Mouse (Mus musculus) left cerebral cortex, postnatal 14 days (tissue): ENCODE data around the gene Hs1bp3. TPM values are rescaled to one million over a fixed set of nuclear protein-coding genes. Genes with fewer than 3 reads are reported as not detected.

Experiments used
- DNase-seq, 2 experiments: peaks; one replicate each; pipeline ENCODE4 v3.0.0; 2021 to 2022; ENCODE audit warnings: low spot score in 2 of 2, mixed read lengths in 1 of 2
- intact Hi-C: fragments of 180-260 bp; cut with DNase I; formaldehyde crosslinking; loops from one replicate; pipeline ENCODE4 v1.15.1; 2025
- total RNA-seq, 2 experiments: library from RNA; stranded (reverse); gene quantifications; 2 replicates each; pipeline ENCODE4 v1.2.3; 2021

The Hs1bp3 gene
- total RNA-seq, 2 experiments from 2014 or later = 10.6 to 11.0 TPM

DNA sequence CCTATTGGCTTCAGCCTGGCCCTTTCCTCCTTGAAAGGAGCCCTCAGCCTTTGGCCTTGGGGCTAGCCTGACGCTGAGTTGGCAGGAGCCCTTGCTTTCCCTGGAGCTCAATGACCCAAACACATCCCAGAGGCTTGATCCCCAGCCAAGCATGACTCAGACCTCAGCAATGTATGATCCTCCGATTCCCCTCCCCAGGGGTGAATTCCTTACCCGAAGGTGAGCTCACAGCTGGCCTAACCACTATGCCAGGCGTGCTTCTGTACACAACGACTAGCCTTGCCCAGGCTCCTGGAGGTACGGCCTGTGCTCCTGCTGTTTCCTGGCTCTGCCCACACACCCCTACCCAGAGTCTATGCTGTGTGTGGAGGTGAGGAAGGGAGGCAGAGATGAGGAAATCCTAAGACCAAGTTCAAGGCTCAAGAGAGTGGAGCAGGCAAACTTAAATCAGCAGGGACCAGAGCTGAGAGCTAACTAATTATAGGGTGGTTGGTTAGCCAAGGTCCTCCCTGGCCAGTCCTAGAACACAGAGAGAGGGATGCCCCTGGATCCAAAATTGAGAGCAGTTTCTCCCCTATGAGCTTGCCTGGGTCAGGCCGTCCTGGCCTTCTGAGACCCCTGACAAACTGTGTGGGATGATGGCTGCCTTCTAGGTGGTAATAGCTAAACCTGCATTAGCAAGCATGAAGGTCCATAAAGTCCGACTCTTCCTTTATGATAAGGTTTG lies 66.7 kb downstream of the Hs1bp3 start:
- intact Hi-C loops = no loop called here
- no peak for DNase-seq

DNA sequence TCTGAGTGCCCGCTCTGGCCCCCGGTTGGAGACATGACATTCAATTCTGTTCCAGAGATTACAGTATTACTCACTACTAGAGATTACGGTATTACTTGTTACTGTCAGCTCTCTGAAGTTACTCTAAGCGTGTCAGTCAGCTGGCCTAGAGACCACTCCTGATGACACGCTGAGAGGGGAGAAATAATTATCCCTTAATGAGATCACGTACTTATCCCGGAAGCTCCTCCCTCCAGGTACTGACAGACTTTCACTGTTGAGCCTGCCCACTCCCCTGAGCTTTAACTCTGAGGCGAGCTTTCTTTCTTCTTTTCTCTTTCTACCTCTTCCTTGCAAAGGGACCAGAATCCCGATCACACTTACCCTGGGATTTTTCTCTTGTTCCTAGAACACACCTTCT lies 67.7 kb downstream of the Hs1bp3 start:
- intact Hi-C loops = no loop called here
- no peak for DNase-seq

DNA sequence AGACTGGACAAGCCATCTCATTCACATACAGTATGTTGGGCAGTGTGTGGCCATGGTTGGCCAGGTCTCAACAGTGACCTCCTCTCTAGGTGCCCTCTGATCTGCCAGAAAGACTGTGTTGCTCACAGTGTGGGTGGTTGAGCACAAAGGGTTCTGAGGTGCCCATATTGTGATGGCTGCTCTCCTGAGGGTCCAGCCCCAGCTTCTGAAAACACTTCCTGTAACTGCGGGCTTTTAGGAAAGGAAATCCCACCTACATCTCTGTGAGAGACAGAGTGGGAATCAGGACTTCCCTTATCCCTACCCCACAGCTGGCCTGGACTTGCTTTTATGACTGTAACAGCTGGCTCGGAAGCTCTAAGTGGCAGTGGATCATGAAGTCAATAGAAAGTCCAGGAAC lies 68.7 kb downstream of the Hs1bp3 start:
- intact Hi-C loops = no loop called here
- no peak for DNase-seq

DNA sequence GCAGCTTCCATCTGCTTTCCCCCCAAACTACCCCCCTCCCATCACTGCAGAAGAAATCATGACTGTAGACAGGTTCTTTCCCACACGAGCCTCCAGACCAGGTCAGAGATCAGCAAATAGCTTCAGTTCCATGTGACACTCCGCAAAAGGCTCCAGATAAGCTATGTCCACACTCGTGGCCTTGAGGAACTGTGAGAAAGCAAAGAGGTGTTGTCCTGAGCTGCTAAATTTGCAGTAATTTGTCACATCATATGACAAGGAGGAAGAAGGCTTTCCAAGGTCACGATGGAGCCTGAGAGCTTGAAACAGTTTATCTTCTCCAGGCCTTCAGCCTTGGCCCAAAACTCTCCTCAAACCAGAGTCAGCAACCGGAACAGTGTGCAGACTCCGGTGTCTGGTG lies 70.6 kb downstream of the Hs1bp3 start:
- no peak for DNase-seq
- intact Hi-C loops = no loop called here

DNA sequence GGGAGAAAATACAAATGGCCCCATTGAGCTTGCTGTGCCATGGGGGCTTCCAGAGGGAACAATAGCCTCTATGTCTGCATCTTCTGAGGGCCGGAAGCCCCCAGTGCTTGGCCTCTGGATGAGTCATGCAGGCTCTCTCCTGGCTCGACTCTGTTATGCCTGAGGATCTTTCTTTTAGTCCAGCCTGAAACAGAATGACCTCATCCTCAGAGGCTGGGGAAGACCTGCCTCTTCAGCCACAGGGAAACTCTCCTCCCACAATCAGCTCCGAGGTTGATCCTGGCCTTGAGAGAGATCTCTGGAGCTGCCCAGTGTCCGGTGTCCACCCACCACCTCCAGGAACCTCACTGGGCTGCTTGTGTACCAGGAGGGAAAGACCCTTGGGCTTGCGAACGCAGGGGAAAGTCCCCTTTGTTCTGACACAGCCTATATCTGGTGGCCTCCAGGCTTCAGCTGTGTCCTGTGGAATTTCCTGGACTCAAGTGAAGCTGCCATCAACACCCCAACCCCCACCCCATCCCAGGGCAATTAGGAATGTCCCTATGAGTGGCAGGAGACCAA lies 73.3 kb downstream of the Hs1bp3 start:
- DNase-seq = no peak
- intact Hi-C loops = no loop called here

DNA sequence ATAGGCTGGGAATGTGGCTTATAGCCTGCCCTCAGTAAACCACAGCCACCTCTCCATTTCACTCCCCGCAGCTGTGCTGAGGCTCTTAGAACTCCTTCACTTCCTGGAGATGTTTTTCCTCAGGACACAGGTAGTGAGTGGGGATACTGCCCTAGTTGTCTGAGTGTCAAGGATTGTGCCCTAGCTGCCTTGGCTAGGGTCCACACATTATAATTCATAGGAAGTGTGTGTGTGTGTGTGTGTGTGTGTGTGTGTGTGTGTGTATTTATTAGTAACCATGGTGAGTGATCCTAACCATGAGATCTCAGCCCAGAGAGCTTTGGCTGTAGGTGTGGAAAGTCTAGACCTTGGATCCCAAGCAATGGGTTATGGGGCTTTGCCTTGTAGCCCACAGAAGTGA lies 74.0 kb downstream of the Hs1bp3 start:
- intact Hi-C loops = no loop called here

DNA sequence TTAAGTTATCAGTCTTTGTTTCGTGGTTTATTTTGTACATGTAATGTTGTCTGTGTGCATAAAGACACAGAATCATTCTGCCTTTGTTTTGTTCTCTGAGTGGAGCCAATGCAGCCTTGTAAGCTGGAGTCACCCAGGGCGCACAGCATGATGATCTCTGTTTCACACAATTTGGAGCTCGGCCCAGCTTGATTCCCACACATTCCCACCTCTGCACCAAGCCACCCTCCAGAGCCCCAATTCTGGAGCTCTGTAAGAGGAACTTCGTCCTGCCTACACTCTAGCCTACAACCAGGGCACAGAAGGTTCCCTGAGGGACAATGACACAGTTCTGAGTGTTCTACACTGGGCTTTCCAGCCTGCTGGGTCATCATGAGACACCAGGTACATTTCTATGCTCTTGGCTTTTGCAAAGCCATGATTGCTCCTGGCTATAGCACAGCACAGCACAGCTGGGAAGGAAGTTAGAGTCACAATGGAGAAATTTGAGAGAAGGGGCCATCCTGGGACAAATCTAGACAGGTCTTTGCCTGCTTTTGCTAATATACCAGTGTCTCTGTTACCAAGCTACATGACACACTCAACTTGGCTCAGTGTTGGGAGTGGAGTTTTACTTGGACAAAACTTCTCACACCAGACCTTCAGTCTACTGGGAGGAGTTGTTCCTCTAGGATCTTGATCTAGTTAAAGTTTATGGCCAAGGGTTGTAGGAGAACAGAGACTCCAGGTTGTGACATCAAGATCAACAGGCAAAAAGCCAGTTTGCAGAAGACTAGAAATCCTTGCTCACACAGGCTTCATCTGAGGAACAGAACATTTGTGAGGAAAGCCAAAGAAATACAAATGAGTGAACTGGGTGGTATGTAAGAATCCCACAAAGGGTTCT lies 75.5 kb downstream of the Hs1bp3 start:
- no peak for DNase-seq
- intact Hi-C loops = no loop called here

More for the DNA sequence above, 74.0 kb downstream of the Hs1bp3 start:
- DNase-seq = no peak

DNA sequence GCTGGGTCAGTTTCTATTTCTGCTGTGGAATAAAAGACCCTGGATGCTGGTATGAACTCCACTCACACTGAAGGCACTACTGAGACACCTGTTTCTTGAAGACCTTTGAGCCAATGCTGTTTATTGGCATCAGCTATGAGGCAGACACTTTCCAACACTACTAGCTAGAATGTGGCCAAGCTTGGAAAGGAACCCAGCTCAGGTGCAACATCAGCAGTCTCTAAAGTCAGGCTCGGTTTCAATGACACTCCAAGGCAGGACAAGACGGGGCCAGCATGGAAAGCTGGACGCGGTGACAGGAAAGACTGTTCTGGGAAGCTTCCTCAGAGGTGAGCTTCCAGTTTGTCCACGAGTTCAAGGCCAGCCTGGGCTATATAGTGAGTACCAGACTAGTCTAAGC lies 80.0 kb downstream of the Hs1bp3 start:
- DNase-seq = no peak
- intact Hi-C loops = no loop called here

Other genes with a start within 250 kb of the Hs1bp3 start
- 10 to 100 TPM; 39.8 to 42.3 TPM for gene Ldah, start 105.3 kb upstream of the Hs1bp3 start, total RNA-seq
- under 1 TPM; 0.48 to 0.63 TPM for gene Gdf7, start 11.5 kb upstream of the Hs1bp3 start, total RNA-seq
- gene Rhob, start 186.6 kb downstream of the Hs1bp3 start, total RNA-seq = 100 to 1,000 TPM; 287 to 352 TPM